Mouse (Mus musculus) hindbrain, embryonic 13.5 days (tissue): ENCODE results near the gene Ins2. TPM values are rescaled to one million over a fixed set of nuclear protein-coding genes. Genes with fewer than 3 reads are reported as not detected.

ENCODE experiments used
- ATAC-seq: fragments of 200-750 bp; cut with Nextera tagmentation; 2 replicates; pipeline ENCODE4 v1.8.0; 2017; ENCODE audit warnings: moderate TSS enrichment; ENCODE audit not compliant: low FRiP score
- H3K27ac ChIP-seq: fragments of 300-500 bp; sonication (generic); 2 replicates; pipeline ENCODE4 v1.5.1; 2015; ENCODE audit warnings: inconsistent platforms, mild to moderate bottlenecking, moderate library complexity
- H3K27me3 ChIP-seq: fragments of 300-500 bp; sonication (generic); 2 replicates; pipeline ENCODE4 v1.6.1; 2015; ENCODE audit warnings: mild to moderate bottlenecking, inconsistent platforms
- H3K36me3 ChIP-seq: fragments of 300-500 bp; sonication (generic); 2 replicates; pipeline ENCODE4 v1.6.1; 2015; ENCODE audit warnings: mild to moderate bottlenecking, inconsistent platforms
- H3K4me1 ChIP-seq: fragments of 300-500 bp; sonication (generic); replicated peaks from 2 replicates; pipeline ENCODE4 v1.6.1; 2015; ENCODE audit warnings: inconsistent platforms
- H3K4me2 ChIP-seq: fragments of 300-500 bp; sonication (generic); 2 replicates; pipeline ENCODE4 v1.6.1; 2015; ENCODE audit warnings: inconsistent platforms, mild to moderate bottlenecking, moderate library complexity
- H3K4me3 ChIP-seq: fragments of 300-500 bp; sonication (generic); 2 replicates; pipeline ENCODE4 v1.5.1; 2015; ENCODE audit warnings: mild to moderate bottlenecking, inconsistent platforms
- H3K9ac ChIP-seq: fragments of 300-500 bp; sonication (generic); 2 replicates; pipeline ENCODE4 v1.6.1; 2015; ENCODE audit warnings: mild to moderate bottlenecking, inconsistent platforms
- H3K9me3 ChIP-seq: fragments of 300-500 bp; sonication (generic); 2 replicates; pipeline ENCODE4 v1.6.1; 2016; ENCODE audit warnings: inconsistent platforms
- WGBS: fragments of 180-500 bp; shearing (Covaris S2); methylation state at CpG from one replicate; pipeline ENCODE4 v1.1.7; 2015; 5-methylcytosine and 5-hydroxymethylcytosine counted together
- polyA plus RNA-seq: library from polyadenylated mRNA; unstranded; fragments of >200 nt; fragmentation: Nextera tagmentation; extraction: Ambion mirVana; gene quantifications from 2 replicates; pipeline ENCODE4 v1.2.1, GENCODE M21; 2015

The Ins2 gene
- polyA plus RNA-seq, 1 experiment from 2014 or later: 0.99 TPM

GRCm38 (mm10) chr7:142661811-142662210 lies 81.4 kb downstream of the Ins2 start:
- Histone ChIP-seq H3K27me3 (peaks cover 100% of the 10 kb centered on the region), H3K4me1 (peaks cover 34% of the 10 kb centered on the region), H3K4me2 (no peak overlapping the region), H3K27ac (no peak overlapping the region), H3K4me3 (no peak overlapping the region), H3K9ac (no peak overlapping the region), H3K9me3 (no peaks in the 10 kb centered on the region), H3K36me3 (no peaks in the 10 kb centered on the region)
- no peak for ATAC-seq

GRCm38 (mm10) chr7:142661046-142661445 lies 82.1 kb downstream of the Ins2 start:
- Histone ChIP-seq H3K9me3 (no peaks in the 10 kb centered on the region), H3K27me3 (peaks cover 100% of the 10 kb centered on the region), H3K4me1 (peaks cover 34% of the 10 kb centered on the region), H3K9ac (peak overlapping the region; percentile 43; the same call in 1 of the 2 replicates), H3K4me2 (peak overlapping the region; percentile 48), H3K36me3 (no peaks in the 10 kb centered on the region), H3K27ac (no peak overlapping the region), H3K4me3 (peak overlapping the region; percentile 36)
- WGBS: 1% methylated on average over 25 of the region's 25 CpGs
- no peak for ATAC-seq

- ATAC-seq: no peak
- peak overlapping the region; percentile 43; the same call in 1 of the 2 replicates for H3K9ac ChIP-seq
Measured at GRCm38 (mm10) chr7:142660651-142660945, 82.6 kb downstream of the Ins2 start.

GRCm38 (mm10) chr7:142659767-142660650 lies 83.2 kb downstream of the Ins2 start:
- Histone ChIP-seq H3K27me3 (peaks cover 100% of the 10 kb centered on the region), H3K4me2 (peak overlapping the region; percentile 48), H3K4me1 (peaks cover 34% of the 10 kb centered on the region), H3K4me3 (peak overlapping the region; percentile 36), H3K9me3 (no peaks in the 10 kb centered on the region), H3K27ac (0 out of 2 replicates have a peak overlapping the region, but pooled peaks have one; percentile 13), H3K9ac (peak overlapping the region; percentile 43; the same call in 1 of the 2 replicates), H3K36me3 (no peaks in the 10 kb centered on the region)
- 2% methylated on average over 41 of the region's 43 CpGs for WGBS
- ATAC-seq: no peak

More at GRCm38 (mm10) chr7:142660651-142660945, 82.6 kb downstream of the Ins2 start:
- H3K36me3 ChIP-seq: no peaks in the 10 kb centered on the region
- 0% methylated on average over 29 of the region's 29 CpGs for WGBS
- H3K9me3 ChIP-seq: no peaks in the 10 kb centered on the region
- H3K27me3 ChIP-seq: peaks cover 100% of the 10 kb centered on the region
- peaks cover 34% of the 10 kb centered on the region for H3K4me1 ChIP-seq
- H3K4me3 ChIP-seq: peak overlapping the region; percentile 36
- H3K27ac ChIP-seq: no peak overlapping the region
- H3K4me2 ChIP-seq: peak overlapping the region; percentile 48

GRCm38 (mm10) chr7:142659181-142659681 lies 84.0 kb downstream of the Ins2 start:
- H3K9ac ChIP-seq: 0 out of 2 replicates have a peak overlapping the region, but pooled peaks have one; percentile 35
- peaks cover 36% of the 10 kb centered on the region for H3K4me1 ChIP-seq
- H3K27me3 ChIP-seq: peaks cover 100% of the 10 kb centered on the region
- no peaks in the 10 kb centered on the region for H3K36me3 ChIP-seq
- no peak overlapping the region for H3K27ac ChIP-seq
- no peaks in the 10 kb centered on the region for H3K9me3 ChIP-seq
- WGBS: 2% methylated on average over 24 of the region's 70 CpGs
- peak overlapping the region; percentile 48 for H3K4me2 ChIP-seq
- H3K4me3 ChIP-seq: peak overlapping the region; percentile 36
- no peak for ATAC-seq

- ATAC-seq: no peak
- peak overlapping the region; percentile 35; the same call in 1 of the 2 replicates for H3K9ac ChIP-seq
- WGBS: 0% methylated on average over 39 of the region's 40 CpGs
Measured at GRCm38 (mm10) chr7:142658681-142659180, 84.5 kb downstream of the Ins2 start.

GRCm38 (mm10) chr7:142657821-142658614 lies 85.2 kb downstream of the Ins2 start:
- Histone ChIP-seq H3K27ac (no peak overlapping the region; the same call in none of the 2 replicates), H3K9me3 (no peaks in the 10 kb centered on the region), H3K36me3 (no peaks in the 10 kb centered on the region), H3K4me1 (peaks cover 36% of the 10 kb centered on the region), H3K9ac (peak overlapping the region; percentile 53; the same call in 1 of the 2 replicates), H3K4me2 (peak overlapping the region; percentile 48), H3K4me3 (peak overlapping the region; percentile 36), H3K27me3 (peaks cover 100% of the 10 kb centered on the region)
- WGBS: 2% methylated on average over 26 of the region's 34 CpGs
- no peak for ATAC-seq

More at GRCm38 (mm10) chr7:142658681-142659180, 84.5 kb downstream of the Ins2 start:
- peak overlapping the region; percentile 36 for H3K4me3 ChIP-seq
- H3K4me2 ChIP-seq: peak overlapping the region; percentile 48
- no peaks in the 10 kb centered on the region for H3K36me3 ChIP-seq
- peaks cover 36% of the 10 kb centered on the region for H3K4me1 ChIP-seq
- no peaks in the 10 kb centered on the region for H3K9me3 ChIP-seq
- no peak overlapping the region for H3K27ac ChIP-seq
- H3K27me3 ChIP-seq: peaks cover 100% of the 10 kb centered on the region

- H3K27me3 ChIP-seq: peaks cover 100% of the 10 kb centered on the region
- WGBS: 8% methylated on average over 4 of the region's 9 CpGs
- H3K9ac ChIP-seq: peak overlapping the region; percentile 36; the same call in 1 of the 2 replicates
- H3K36me3 ChIP-seq: no peaks in the 10 kb centered on the region
- peak overlapping the region; percentile 36 for H3K4me3 ChIP-seq
- H3K9me3 ChIP-seq: no peaks in the 10 kb centered on the region
- H3K27ac ChIP-seq: no peak overlapping the region; the same call in 1 of the 2 replicates
- no peak for ATAC-seq
- H3K4me2 ChIP-seq: peak overlapping the region; percentile 48
- peaks cover 36% of the 10 kb centered on the region for H3K4me1 ChIP-seq
Measured at GRCm38 (mm10) chr7:142657341-142657791, 85.8 kb downstream of the Ins2 start.

GRCm38 (mm10) chr7:142656055-142656454 lies 87.1 kb downstream of the Ins2 start:
- WGBS: 28% methylated on average over 4 of the region's 4 CpGs
- peaks cover 36% of the 10 kb centered on the region for H3K4me1 ChIP-seq
- ATAC-seq: no peak
- no peaks in the 10 kb centered on the region for H3K36me3 ChIP-seq
- H3K9ac ChIP-seq: no peak overlapping the region
- no peak overlapping the region for H3K27ac ChIP-seq
- H3K27me3 ChIP-seq: peaks cover 99% of the 10 kb centered on the region
- H3K9me3 ChIP-seq: no peaks in the 10 kb centered on the region
- H3K4me3 ChIP-seq: 0 out of 2 replicates have a peak overlapping the region, but pooled peaks have one; percentile 18
- H3K4me2 ChIP-seq: peak overlapping the region; percentile 25; the same call in 1 of the 2 replicates

- peaks cover 32% of the 10 kb centered on the region for H3K4me1 ChIP-seq
- peak overlapping the region; percentile 25 for H3K4me2 ChIP-seq
- H3K27ac ChIP-seq: no peak overlapping the region
- H3K27me3 ChIP-seq: peaks cover 99% of the 10 kb centered on the region
- no peak for ATAC-seq
- H3K9me3 ChIP-seq: no peaks in the 10 kb centered on the region
- H3K36me3 ChIP-seq: no peaks in the 10 kb centered on the region
- H3K9ac ChIP-seq: no peak overlapping the region
- WGBS: 5% methylated on average over 11 of the region's 11 CpGs
- H3K4me3 ChIP-seq: peak overlapping the region; percentile 9; the same call in 1 of the 2 replicates
Measured at GRCm38 (mm10) chr7:142655633-142656032, 87.5 kb downstream of the Ins2 start.

GRCm38 (mm10) chr7:142653726-142654125 lies 89.5 kb downstream of the Ins2 start:
- peaks cover 81% of the 10 kb centered on the region for H3K27me3 ChIP-seq
- no peak for ATAC-seq
- WGBS: 11% methylated on average over 18 of the region's 18 CpGs

More at GRCm38 (mm10) chr7:142653726-142654125, 89.5 kb downstream of the Ins2 start:
- Histone ChIP-seq H3K9me3 (no peaks in the 10 kb centered on the region), H3K4me1 (peaks cover 15% of the 10 kb centered on the region), H3K9ac (no peak overlapping the region), H3K36me3 (no peaks in the 10 kb centered on the region), H3K4me3 (no peak overlapping the region), H3K4me2 (no peak overlapping the region), H3K27ac (no peak overlapping the region)
